Comparison of ENCODE assay signal across 8 mouse cellular contexts in the genomic region with DNA sequence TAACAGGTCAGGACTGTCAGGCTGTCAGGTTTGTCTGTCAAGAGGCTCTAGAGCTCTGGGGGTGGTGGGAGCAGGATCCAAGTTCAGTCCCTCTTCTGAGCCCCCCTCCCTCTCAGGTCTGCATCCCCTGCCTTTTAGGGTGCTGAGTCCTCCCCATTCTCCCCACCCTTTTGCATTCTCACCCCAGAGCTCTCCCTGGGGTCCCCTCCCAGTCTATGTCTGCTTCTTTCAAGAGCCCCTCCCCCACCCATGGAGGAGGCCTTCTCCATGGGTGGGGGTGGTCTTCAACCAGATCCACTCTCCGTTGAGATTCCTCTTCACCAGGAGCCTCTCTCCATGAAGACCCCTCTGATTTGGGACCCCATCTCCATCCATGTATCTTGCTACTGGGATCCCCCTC. TPM values are rescaled to one million over a fixed set of nuclear protein-coding genes. Genes with fewer than 3 reads are reported as not detected.
DNase-seq lines count a peak whose midpoint lies in the region; ATAC-seq lines count a peak whose summit lies in the region.

No protein-coding gene starts in this region.

- H3K4me2 ChIP-seq in kidney, embryonic 16.5 days (replicated peaks; ENCODE audit: low read depth, low read length) = peak overlapping the region; percentile 86
- H3K4me2 ChIP-seq in embryonic facial prominence, embryonic 13.5 days = peak overlapping the region; percentile 96
- H3K4me2 ChIP-seq in hindbrain, embryonic 16.5 days (ENCODE audit: low read length) = peak overlapping the region; percentile 87
- peak overlapping the region; percentile 93 for H3K4me2 ChIP-seq in midbrain, embryonic 15.5 days

- no peak for DNase-seq in kidney, postnatal 36 days
- no peak for DNase-seq in adrenal gland, postnatal 14 days
- no peak for DNase-seq in cerebellum, adult 9-11 months
- DNase-seq in urinary bladder, postnatal 36 days (ENCODE audit: low spot score in 2 of 2) = no peak

- H3K4me3 ChIP-seq in kidney, embryonic 16.5 days (ENCODE audit: low read length) = peak overlapping the region; percentile 83
- peak overlapping the region; percentile 88 for H3K4me3 ChIP-seq in embryonic facial prominence, embryonic 13.5 days
- H3K4me3 ChIP-seq in hindbrain, embryonic 16.5 days (ENCODE audit: low read length) = peak overlapping the region; percentile 77
- peak overlapping the region; percentile 94 for H3K4me3 ChIP-seq in midbrain, embryonic 15.5 days

- H3K27ac ChIP-seq in kidney, embryonic 16.5 days (ENCODE audit: low read length) = no peak overlapping the region; the same call in 1 of the 2 replicates
- peak overlapping the region; percentile 99 for H3K27ac ChIP-seq in embryonic facial prominence, embryonic 13.5 days
- peak overlapping the region; percentile 99 for H3K27ac ChIP-seq in hindbrain, embryonic 16.5 days (ENCODE audit: low read depth, low read length)
- H3K27ac ChIP-seq in midbrain, embryonic 15.5 days = peak overlapping the region; percentile 99

- H3K9ac ChIP-seq in kidney, embryonic 16.5 days (replicated peaks; ENCODE audit: low read length) = peak overlapping the region; percentile 98
- H3K9ac ChIP-seq in embryonic facial prominence, embryonic 13.5 days = peak overlapping the region; percentile 99
- H3K9ac ChIP-seq in hindbrain, embryonic 16.5 days (ENCODE audit: low read depth, low read length) = peak overlapping the region; percentile 98
- peak overlapping the region; percentile 98 for H3K9ac ChIP-seq in midbrain, embryonic 15.5 days

- WGBS in kidney, embryonic 16.5 days = 22% methylated on average over 1 of the region's 1 CpGs
- 30% methylated on average over 1 of the region's 1 CpGs for WGBS in embryonic facial prominence, embryonic 13.5 days
- WGBS in hindbrain, embryonic 16.5 days = 21% methylated on average over 1 of the region's 1 CpGs
- 22% methylated on average over 1 of the region's 1 CpGs for WGBS in midbrain, embryonic 15.5 days

- no peak for ATAC-seq in kidney, embryonic 16.5 days (ENCODE audit: low FRiP score, low TSS enrichment)
- ATAC-seq in embryonic facial prominence, embryonic 13.5 days (ENCODE audit: insufficient number of reproducible peaks, insufficient read depth, low FRiP score, low TSS enrichment, low read depth) = no peak
- no peak for ATAC-seq in hindbrain, embryonic 16.5 days
- no peak; the same call in 1 of the 2 replicates for ATAC-seq in midbrain, embryonic 15.5 days (replicated peaks)

- no peaks in the 10 kb centered on the region for H3K9me3 ChIP-seq in kidney, embryonic 16.5 days (ENCODE audit: low read length)
- no peaks in the 10 kb centered on the region for H3K9me3 ChIP-seq in embryonic facial prominence, embryonic 13.5 days
- no peaks in the 10 kb centered on the region for H3K9me3 ChIP-seq in hindbrain, embryonic 16.5 days (ENCODE audit: control insufficient read depth, low read length)
- no peaks in the 10 kb centered on the region for H3K9me3 ChIP-seq in midbrain, embryonic 15.5 days

- H3K27me3 ChIP-seq in kidney, embryonic 16.5 days (ENCODE audit: insufficient read depth, low read length) = no peaks in the 10 kb centered on the region
- H3K27me3 ChIP-seq in embryonic facial prominence, embryonic 13.5 days = no peaks in the 10 kb centered on the region
- no peaks in the 10 kb centered on the region for H3K27me3 ChIP-seq in hindbrain, embryonic 16.5 days (replicated peaks; ENCODE audit: control insufficient read depth, insufficient read depth, low read length)
- H3K27me3 ChIP-seq in midbrain, embryonic 15.5 days (replicated peaks) = no peaks in the 10 kb centered on the region

- no peaks in the 10 kb centered on the region for H3K36me3 ChIP-seq in kidney, embryonic 16.5 days (ENCODE audit: insufficient read depth, low read length)
- H3K36me3 ChIP-seq in embryonic facial prominence, embryonic 13.5 days = no peaks in the 10 kb centered on the region
- H3K36me3 ChIP-seq in hindbrain, embryonic 16.5 days (ENCODE audit: control insufficient read depth, insufficient read depth, low read length) = no peaks in the 10 kb centered on the region
- no peaks in the 10 kb centered on the region for H3K36me3 ChIP-seq in midbrain, embryonic 15.5 days (replicated peaks)

- peaks cover 38% of the 10 kb centered on the region for H3K4me1 ChIP-seq in kidney, embryonic 16.5 days (ENCODE audit: insufficient read depth, low read length)
- H3K4me1 ChIP-seq in embryonic facial prominence, embryonic 13.5 days = peaks cover 37% of the 10 kb centered on the region
- peaks cover 33% of the 10 kb centered on the region for H3K4me1 ChIP-seq in hindbrain, embryonic 16.5 days (ENCODE audit: control insufficient read depth, insufficient read depth, low read depth, low read length)
- H3K4me1 ChIP-seq in midbrain, embryonic 15.5 days = peaks cover 42% of the 10 kb centered on the region

RNA-seq across cellular contexts. Expression of gene Prrc2b, which starts 0.7 kb away (rescaled TPM):
- polyA plus RNA-seq in kidney, embryonic 16.5 days (2015; fragmentation: Nextera tagmentation; extraction: Ambion mirVana) = 30.3 and 30.4 TPM in 2 replicates
- 44.8 and 57.7 TPM in 2 replicates for polyA plus RNA-seq in embryonic facial prominence, embryonic 13.5 days (2015; fragmentation: Nextera tagmentation; extraction: Ambion mirVana)
- polyA plus RNA-seq in hindbrain, embryonic 16.5 days (2015; fragmentation: Nextera tagmentation; extraction: Ambion mirVana) = 49.7 and 66.2 TPM in 2 replicates
- polyA plus RNA-seq in midbrain, embryonic 15.5 days (2015; fragmentation: Nextera tagmentation; extraction: Ambion mirVana) = 85.4 and 92.2 TPM in 2 replicates
- 86.4 and 91.3 TPM in 2 replicates for total RNA-seq in adrenal gland, postnatal 14 days (2021)

RNA-seq across cellular contexts. Expression of gene Plpp7, which starts 54.8 kb away (rescaled TPM):
- 6.8 and 7.8 TPM in 2 replicates for polyA plus RNA-seq in kidney, embryonic 16.5 days (2015; fragmentation: Nextera tagmentation; extraction: Ambion mirVana)
- polyA plus RNA-seq in embryonic facial prominence, embryonic 13.5 days (2015; fragmentation: Nextera tagmentation; extraction: Ambion mirVana) = 5.7 and 6.2 TPM in 2 replicates
- polyA plus RNA-seq in hindbrain, embryonic 16.5 days (2015; fragmentation: Nextera tagmentation; extraction: Ambion mirVana) = 31.1 and 33.2 TPM in 2 replicates
- polyA plus RNA-seq in midbrain, embryonic 15.5 days (2015; fragmentation: Nextera tagmentation; extraction: Ambion mirVana) = 25.7 and 26.7 TPM in 2 replicates
- total RNA-seq in adrenal gland, postnatal 14 days (2021) = 3.0 and 3.6 TPM in 2 replicates
